Mouse (Mus musculus): Measurements from ENCODE around the gene Gm20388.

Gm20388 gene

DNA sequence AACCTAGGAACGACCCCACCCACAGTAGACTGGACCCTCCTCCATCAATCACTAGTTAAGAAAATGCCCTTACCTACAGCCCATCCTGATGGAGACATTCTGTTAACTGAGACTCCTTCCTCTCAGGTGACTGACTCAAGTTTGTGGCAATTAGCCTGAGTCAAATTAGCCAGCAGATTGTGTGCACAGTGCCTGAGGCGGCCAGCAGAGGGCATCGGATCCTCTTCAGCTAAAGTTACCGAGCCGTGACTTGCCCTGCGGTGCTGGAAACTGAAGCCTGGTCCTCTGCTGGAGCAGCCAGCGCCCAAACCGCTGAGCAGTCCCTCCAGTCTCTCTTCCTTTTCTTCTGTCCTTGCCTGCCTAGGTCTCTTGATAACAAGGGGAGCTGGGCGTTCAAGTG is 56.8 kb downstream of the Gm20388 start:
- no peak for DNase-seq

DNA sequence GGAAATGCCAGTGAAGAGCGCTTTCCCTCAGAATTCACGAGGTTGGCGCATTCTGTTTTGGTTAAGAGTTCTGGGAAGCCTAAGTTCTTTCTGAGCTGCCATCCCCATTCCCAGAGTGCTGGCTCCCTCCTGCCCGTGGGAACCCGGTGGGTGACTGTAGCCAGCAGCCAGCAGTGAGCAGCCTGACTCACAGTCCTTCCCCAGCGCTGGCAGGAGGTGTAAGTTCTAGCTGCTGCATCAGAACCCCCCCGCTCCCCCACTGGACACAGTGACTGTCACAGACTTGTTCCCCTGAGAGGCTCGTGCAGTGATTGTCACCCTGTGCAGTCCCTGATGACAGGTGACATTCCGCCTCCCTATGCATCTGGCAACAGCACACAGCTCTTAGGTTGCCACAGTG is 59.5 kb downstream of the Gm20388 start:
- DNase-seq = no peak

GRCm38 (mm10) chr8:119972558-119972957 is 61.9 kb downstream of the Gm20388 start:
- peak; percentile 34 for DNase-seq

- DNase-seq = no peak
These were observed 68.2 kb downstream of the Gm20388 start for GRCm38 (mm10) chr8:119978770-119979381.

DNA sequence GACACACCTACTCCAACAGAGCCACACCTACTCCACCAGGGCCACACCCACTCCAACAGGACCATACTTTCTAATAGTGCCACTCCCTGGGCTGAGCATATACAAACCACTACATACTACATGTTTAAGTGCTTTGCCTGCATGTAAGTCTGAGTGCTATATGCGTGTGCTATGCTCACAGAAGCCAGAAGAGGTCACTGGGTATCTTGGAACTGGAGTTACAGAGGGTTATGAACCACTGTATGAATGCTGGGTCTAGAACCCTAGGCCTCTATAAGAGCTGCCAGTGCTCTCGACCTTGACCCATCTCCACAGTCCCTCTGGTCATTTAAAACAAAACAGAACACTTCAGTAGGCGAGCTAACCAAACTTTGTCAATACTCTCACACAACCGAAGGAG is 70.6 kb downstream of the Gm20388 start:
- no peak for DNase-seq

GRCm38 (mm10) chr8:119984085-119984484 is 73.4 kb downstream of the Gm20388 start:
- DNase-seq = peak; percentile 20

DNA sequence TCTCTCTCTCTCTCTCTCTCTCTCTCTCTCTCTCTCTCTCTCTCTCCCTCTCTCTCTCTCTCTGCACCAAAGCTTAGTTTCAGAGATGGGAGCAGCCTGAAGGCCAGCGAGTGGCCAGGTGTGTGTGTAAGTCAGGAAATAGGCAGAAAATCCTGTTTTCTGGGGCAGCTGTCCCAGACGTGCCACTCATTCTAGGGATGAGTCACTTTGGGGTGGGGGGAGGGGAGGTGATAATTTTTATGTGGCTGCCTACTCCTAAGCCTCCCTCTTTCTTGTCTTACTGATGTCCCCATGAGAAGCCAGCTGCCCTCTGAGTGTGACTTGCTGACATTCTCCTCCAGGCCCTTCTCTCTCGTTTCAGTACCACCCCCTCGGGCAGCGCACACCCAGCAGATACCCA is 75.5 kb downstream of the Gm20388 start:
- no peak for DNase-seq

GRCm38 (mm10) chr8:119988087-119988486 is 77.4 kb downstream of the Gm20388 start:
- DNase-seq = no peak

GRCm38 (mm10) chr8:119992249-119992648 is 81.6 kb downstream of the Gm20388 start, which contains the start of gene Crispld2:
Gene Crispld2, plus strand, starts transcription at chr8:119992438.
- peak; percentile 78 for DNase-seq

GRCm38 (mm10) chr8:119994114-119994513 is 83.5 kb downstream of the Gm20388 start:
- DNase-seq = no peak

DNA sequence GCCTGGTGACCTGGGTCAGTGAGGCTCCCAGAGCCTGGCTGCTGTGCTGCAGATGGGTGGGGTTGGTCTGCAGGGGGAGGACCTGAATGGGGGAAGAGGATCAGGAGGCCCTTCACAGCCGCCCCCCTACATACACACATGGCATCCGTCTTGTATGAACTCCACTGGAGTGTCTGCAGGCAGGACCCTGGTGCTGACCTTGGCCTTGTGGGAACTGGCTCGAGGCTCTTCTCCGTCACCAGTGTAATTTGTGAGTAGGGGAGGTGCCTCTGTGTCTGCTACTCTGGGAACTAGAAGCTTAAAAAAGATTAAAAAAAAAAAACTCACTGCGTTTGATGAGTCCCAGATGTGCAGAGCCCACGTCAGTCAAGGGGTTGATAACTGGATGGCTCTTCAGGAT is 83.9 kb downstream of the Gm20388 start:
- no peak for DNase-seq

DNA sequence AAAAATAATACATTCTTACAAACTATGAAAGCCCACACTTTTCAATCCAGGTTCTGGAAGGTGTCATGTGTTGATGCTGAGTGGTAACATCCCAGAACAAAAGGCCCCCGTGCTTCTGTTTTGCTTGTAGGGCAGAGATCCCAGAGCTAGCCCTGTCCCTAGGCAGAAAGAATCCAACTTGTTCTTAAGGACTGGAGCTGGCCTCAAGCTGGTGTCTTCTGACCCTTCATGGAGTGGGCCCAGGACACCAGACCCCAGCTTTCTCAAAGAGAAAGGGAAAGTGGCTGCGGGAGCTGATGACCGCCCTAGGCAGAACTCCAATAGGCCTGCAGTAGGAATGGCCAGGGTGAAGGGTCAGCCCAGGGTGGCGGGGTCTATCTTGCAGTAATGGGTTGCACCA is 86.6 kb downstream of the Gm20388 start:
- no peak for DNase-seq

- DNase-seq = no peak
These were observed 89.8 kb downstream of the Gm20388 start for GRCm38 (mm10) chr8:120000461-120000860.

DNA sequence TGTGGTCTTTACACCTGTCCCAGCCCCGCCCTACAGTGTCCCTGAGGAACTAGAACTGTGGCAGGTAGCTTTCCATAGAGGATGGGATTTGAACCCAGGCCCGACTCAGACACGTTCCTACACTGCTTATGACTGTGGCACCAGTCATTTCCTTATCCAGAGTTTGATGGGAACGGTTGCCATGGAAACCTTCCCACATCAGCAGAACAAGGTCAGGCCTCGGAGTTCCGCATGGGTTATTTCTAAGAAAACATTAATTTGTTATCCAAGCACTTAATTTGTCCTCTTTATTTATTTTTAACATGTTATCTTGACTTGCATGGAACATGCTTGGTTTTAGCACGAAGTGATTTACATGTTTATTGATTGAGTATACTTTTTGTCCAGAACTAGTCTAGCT is 91.1 kb downstream of the Gm20388 start:
- DNase-seq = no peak

DNA sequence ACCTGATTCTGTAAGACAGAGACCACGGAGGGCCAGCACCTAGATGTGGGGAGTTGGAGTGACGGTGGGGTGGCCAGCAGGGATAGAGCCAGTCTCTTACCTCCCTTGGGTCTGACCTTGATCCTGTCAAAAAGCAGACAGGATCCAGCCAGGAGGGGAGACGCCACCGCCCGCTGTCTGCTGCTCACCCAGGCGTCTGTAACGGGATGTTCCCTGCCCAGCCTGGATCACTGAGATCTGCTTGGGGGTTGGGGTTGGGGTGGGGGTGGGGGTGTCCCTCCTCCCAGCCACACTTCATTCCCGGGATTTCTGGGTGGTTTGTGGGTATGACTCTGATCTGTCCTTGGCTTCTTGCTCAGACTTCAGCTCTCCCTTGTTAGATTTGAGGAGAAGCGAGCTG is 91.7 kb downstream of the Gm20388 start:
- DNase-seq = no peak

GRCm38 (mm10) chr8:120004154-120004702 is 93.6 kb downstream of the Gm20388 start:
- no peak for DNase-seq

GRCm38 (mm10) chr8:120004705-120005381 is 94.2 kb downstream of the Gm20388 start:
- no peak for DNase-seq

DNA sequence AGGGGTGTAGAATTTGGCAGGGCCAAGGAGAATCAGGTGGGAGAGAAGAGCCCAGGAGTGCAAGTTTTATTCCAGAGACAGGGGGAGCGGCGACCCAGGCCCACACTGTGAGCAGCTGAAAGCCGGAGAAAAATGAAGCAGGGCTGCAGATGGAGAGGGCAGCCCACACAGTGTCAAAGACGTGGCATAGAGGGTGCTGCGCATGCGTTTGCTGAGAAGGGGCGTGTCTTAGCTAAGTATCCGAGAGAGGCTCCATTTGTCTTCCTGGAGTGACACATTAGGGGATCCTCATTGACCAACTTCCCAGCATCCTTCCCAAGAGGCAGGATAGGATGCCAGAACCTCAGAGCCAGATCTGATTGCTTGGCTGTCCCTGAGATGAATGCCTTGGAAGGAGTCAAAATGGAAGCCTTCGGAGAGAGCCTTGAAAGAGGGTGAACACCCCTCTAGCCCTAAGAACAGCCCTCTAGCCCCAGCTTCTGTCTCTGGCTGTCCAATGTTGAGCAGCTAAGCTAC is 96.1 kb downstream of the Gm20388 start:
- DNase-seq = no peak

GRCm38 (mm10) chr8:120007178-120007577 is 96.5 kb downstream of the Gm20388 start:
- no peak for DNase-seq

- no peak for DNase-seq
These were observed 98.6 kb downstream of the Gm20388 start for GRCm38 (mm10) chr8:120009284-120009683.

DNA sequence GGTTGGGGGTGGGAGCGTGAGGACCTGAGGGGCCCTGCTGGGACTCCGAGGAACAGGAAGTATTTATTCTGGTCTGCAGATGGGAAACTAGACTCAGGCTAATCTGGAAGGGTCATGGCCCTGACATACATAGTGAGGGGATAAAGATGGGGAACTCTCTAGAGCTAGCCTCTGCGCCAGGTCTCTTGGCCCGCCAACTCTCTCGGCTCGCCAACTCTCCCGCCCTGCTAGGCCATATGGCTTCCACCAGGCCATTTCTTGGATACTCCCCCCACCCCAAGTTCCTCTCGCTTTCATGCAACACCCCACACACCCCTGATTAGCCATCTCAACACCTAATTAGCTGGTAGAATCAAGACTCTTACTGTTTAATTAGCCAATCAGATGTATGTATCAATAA is 101.8 kb downstream of the Gm20388 start:
- no peak for DNase-seq

DNA sequence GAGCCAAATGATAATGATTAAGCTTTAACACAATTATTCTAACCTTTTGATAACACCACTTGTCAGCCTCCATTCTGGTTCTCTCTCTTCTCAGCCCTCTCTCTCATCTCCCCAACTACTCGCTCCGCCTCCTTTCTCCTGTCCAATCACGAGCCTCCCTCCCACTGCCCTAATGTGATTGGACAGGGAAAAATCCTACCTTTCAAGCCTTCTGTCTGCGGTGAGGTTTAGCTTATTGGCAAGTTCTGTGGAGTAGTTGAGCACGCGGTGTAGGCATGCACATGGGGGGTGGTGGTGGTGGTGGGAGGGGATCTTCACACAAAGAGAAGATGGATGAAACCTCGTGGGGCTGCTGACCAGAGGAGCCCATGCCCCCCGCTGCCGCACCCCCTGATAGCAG is 102.3 kb downstream of the Gm20388 start:
- DNase-seq = peak; percentile 31

DNA sequence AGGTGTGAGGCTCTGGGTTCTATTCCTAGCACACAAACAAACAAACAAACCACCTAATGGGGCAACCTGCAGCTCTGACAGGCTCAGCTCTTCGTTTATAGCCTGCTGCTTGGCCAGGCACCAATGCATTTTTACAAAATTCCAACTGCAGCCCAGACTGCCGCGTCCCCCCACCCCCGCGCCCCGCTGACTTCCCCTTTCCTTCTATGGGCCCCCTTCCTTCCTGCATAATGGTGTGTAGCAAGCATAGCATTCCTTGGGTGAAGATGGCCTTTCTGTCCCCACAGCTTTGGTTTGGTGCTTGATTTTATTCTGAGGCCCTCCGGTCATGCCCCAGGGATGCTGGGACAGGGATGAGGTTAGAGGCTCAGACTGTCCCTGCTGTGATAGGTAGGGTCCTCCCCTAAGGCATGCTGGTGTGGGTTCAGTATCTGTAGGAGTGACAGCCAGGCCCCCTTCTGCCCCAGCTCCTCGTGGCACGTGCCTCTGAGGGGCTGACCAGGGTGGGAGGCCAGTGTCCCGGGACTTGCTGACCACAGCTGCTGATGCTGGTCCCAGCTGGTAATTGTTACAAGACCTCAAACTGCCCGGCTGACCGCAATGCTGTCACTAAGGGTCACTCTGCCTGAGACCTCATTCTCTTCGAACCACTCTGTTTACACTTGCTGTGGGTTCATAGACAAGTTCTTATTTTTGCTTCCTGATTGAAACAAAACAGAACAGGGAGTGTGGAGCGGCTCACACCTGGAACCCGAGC is 103.8 kb downstream of the Gm20388 start:
- DNase-seq = no peak

All from liver (tissue).